Mouse (Mus musculus): ENCODE measurements around the gene 3110070M22Rik.

- TF ChIP-seq CTCF (IDR thresholded peaks at IDR 0.05; ENCODE audit: low read depth, low read length) (no peak), POLR2A (IDR thresholded peaks at IDR 0.05; ENCODE audit: insufficient read depth, low read length) (no peak)
Observed at GRCm38 (mm10) chr13:119477789-119478188, 10.4 kb downstream of the 3110070M22Rik start.
